Mouse (Mus musculus) midbrain, embryonic 10.5 days (tissue): Measurements from ENCODE around the gene Snrpa1. TPM values are rescaled to one million over a fixed set of nuclear protein-coding genes. Genes with fewer than 3 reads are reported as not detected.

Source experiments
- polyA plus RNA-seq: library from polyadenylated mRNA; unstranded; fragments of >200 nt; fragmentation: Nextera tagmentation; extraction: Ambion mirVana; gene quantifications from 2 replicates; pipeline ENCODE4 v1.2.1, GENCODE M21; 2016

Snrpa1 gene
- polyA plus RNA-seq, 1 experiment from 2014 or later, result 271 TPM

Other genes starting within 250 kb of the Snrpa1 start
- gene Pcsk6, start 197.3 kb upstream of the Snrpa1 start, polyA plus RNA-seq, result 0.70 and 0.74 TPM in 2 replicates
- not detected in 2 replicates for gene Gm45213, start 15.4 kb upstream of the Snrpa1 start, polyA plus RNA-seq
- 86.7 and 96.9 TPM in 2 replicates for gene Selenos, start 20.6 kb downstream of the Snrpa1 start, polyA plus RNA-seq
- 12.0 and 12.2 TPM in 2 replicates for gene Chsy1, start 50.5 kb downstream of the Snrpa1 start, polyA plus RNA-seq